Mouse (Mus musculus) spleen, postnatal 0 days (tissue): ENCODE results near the gene Gimap5. TPM values are rescaled to one million over a fixed set of nuclear protein-coding genes. Genes with fewer than 3 reads are reported as not detected.

ENCODE experiments used
- polyA plus RNA-seq: library from polyadenylated mRNA; unstranded; fragments of >200 nt; fragmentation: Nextera tagmentation; extraction: Ambion mirVana; gene quantifications from 2 replicates; pipeline ENCODE4 v1.2.1, GENCODE M21; 2015

Gimap5 gene
- 17.8 and 24.8 TPM in 2 replicates for polyA plus RNA-seq

DNA sequence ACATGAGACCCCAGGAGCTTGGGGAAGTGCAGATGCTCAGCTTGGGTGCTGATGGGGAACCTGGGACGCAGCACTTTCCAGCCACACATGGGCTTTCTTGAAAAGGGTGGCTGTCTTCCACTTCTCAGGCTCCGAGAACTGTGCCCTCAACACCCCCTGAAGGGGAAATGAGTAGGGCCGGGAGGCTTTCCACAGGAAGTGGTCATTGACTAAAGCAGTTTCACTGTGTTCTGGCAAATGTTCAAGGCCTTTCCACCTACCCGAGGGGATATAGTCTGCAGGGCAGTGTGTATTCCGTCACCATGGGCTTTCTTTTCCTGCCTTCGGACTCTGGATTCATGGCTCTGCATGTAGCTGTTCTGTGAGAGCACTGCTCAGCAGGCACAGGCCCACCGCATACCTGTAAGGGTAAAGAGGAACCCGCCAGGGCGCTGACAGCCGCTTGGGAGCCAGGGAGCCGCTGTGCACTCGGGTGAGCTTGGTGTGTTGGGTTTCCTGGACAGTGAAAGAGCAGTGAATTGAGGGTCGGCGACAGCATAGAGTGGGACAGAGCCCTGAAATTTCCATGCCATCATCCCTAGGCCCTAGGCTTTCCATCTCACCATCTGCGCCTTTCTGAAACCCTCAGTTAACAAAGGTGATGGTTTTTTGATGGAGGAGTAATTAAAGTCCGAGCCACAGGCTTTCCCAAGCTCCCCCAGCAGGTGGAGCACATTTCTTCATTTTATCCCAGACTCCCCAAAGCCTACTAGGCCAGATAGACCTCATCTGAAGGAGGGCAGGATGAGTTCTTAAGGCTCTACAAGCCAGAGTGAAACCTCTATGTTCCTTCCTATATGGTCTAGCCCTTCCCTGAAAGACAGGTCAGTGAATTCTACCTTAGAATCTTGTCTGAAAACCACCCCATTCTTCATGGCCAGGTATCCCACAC, at the start of gene Gimap5:
TSS of gene Gimap5 (plus strand) at position 239 of the 931 bp plus-strand sequence.

GRCm38 (mm10) chr6:48718455-48718854, 27.5 kb upstream of the Gimap5 start, which contains the start of the genes Gm28053 and Gimap7:
Gene Gm28053 (plus strand): TSS chr6:48718607.
Gene Gimap7 (plus strand): TSS chr6:48718621.

DNA sequence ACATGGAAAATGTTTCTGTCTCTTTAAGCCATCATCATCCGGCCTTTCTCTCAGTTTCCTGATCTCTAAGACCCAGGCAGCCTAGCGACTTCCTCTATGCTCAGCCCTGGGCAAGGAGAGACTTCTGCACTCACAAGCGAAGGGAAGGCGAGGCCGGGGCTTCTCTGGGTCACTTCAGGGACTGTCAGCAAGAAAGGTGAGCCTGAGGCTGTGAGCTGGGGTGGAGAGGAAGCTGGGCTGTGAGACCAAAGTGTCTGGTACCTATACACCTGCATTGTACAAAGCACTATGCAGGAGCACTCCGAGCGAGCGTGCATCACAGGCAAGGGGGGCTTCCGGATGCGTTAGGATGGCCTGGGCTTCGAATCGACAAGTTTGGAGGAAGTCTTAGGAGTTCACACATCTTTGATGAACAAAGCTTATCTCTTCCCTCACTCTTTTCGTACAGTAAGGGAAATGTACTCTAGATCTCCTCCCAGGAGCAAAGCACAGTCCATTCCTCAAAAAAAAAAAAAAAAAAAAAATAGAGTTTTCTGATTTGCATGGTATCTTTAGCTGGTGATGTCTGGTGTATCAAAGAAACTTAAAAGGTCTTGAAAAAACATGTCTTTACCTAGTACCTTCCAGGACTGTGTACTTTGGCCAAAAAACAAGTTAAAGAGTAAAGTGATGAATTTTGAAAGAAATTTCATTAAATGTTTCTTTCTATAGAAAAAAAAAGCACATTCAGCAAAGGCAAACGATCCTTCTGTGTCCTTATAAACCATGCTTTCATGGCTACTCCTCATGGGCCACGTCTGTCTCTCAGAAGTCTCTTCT, 6.8 kb upstream of the Gimap5 start, which contains the start of gene Gimap1:
TSS of gene Gimap1 (plus strand) at position 94 of the 819 bp plus-strand sequence.

GRCm38 (mm10) chr6:48770696-48771095, 24.7 kb downstream of the Gimap5 start, which contains the start of gene Gimap3:
Gene Gimap3 (minus strand): TSS chr6:48770851.

Other genes starting within 250 kb of the Gimap5 start
- gene Atp6v0e2, start 208.6 kb upstream of the Gimap5 start, polyA plus RNA-seq: 2.2 and 3.2 TPM in 2 replicates
- gene Lrrc61, start 191.4 kb upstream of the Gimap5 start, polyA plus RNA-seq: 2.6 and 3.2 TPM in 2 replicates
- 66.3 and 92.8 TPM in 2 replicates for gene Rarres2, start 173.4 kb upstream of the Gimap5 start, polyA plus RNA-seq
- gene Gm45021, start 156.6 kb upstream of the Gimap5 start, polyA plus RNA-seq: not detected in 2 replicates
- 5.5 and 7.3 TPM in 2 replicates for gene Repin1, start 152.3 kb upstream of the Gimap5 start, polyA plus RNA-seq
- gene Gm44965, start 152.3 kb upstream of the Gimap5 start, polyA plus RNA-seq: not detected in 2 replicates
- gene Zfp775, start 144.1 kb upstream of the Gimap5 start, polyA plus RNA-seq: 1.1 and 2.1 TPM in 2 replicates
- 0.29 and 0.47 TPM in 2 replicates for gene AI854703, start 119.4 kb upstream of the Gimap5 start, polyA plus RNA-seq
- 2.2 and 3.3 TPM in 2 replicates for gene Gimap8, start 99.0 kb upstream of the Gimap5 start, polyA plus RNA-seq
- 10.8 and 13.3 TPM in 2 replicates for gene Gimap9, start 70.1 kb upstream of the Gimap5 start, polyA plus RNA-seq
- 19.4 and 27.0 TPM in 2 replicates for gene Gimap4, start 61.6 kb upstream of the Gimap5 start, polyA plus RNA-seq
- 20.1 and 29.3 TPM in 2 replicates for gene Gimap6, start 38.0 kb upstream of the Gimap5 start, polyA plus RNA-seq
- gene Gm28053, start 27.6 kb upstream of the Gimap5 start, polyA plus RNA-seq: 0.32 and 1.7 TPM in 2 replicates
- gene Gimap7, start 27.6 kb upstream of the Gimap5 start, polyA plus RNA-seq: 0.99 and 1.6 TPM in 2 replicates
- 18.4 and 28.7 TPM in 2 replicates for gene Gimap1, start 7.1 kb upstream of the Gimap5 start, polyA plus RNA-seq
- gene Gimap3, start 24.7 kb downstream of the Gimap5 start, polyA plus RNA-seq: 1.6 and 2.8 TPM in 2 replicates
- gene Tmem176a, start 94.7 kb downstream of the Gimap5 start, polyA plus RNA-seq: 50.5 and 64.7 TPM in 2 replicates
- gene Tmem176b, start 95.3 kb downstream of the Gimap5 start, polyA plus RNA-seq: 105 and 133 TPM in 2 replicates
- 0.05 and 0.17 TPM in 2 replicates for gene Aoc1, start 126.7 kb downstream of the Gimap5 start, polyA plus RNA-seq
- not detected in 2 replicates for gene 1600015I10Rik, start 183.7 kb downstream of the Gimap5 start, polyA plus RNA-seq
- not detected in 2 replicates for gene Doxl2, start 228.8 kb downstream of the Gimap5 start, polyA plus RNA-seq
- gene Svs1, start 240.7 kb downstream of the Gimap5 start, polyA plus RNA-seq: not detected in 2 replicates